Mouse (Mus musculus) left cerebral cortex, adult 2 months (tissue): ENCODE measurements at regions not wholly inside any gene's neighbourhood (a gene's known extent, or its start where the extent isn't known, plus 50 kb on each side); places are given as distances from the start of the nearest gene placed in this dataset.
"Not testable (repeated sequence)": the region's sequence is repeated elsewhere in the genome, so short reads cannot be mapped to it uniquely, and the experiment has no call there.

Experiments
- DNase-seq, 2 experiments: peaks; one replicate each; pipeline ENCODE4 v3.0.0; 2021 to 2022; ENCODE audit warnings: low spot score in 2 of 2, mixed read lengths in 1 of 2; ENCODE audit errors: extremely low spot score in 1 of 2
- H3K27ac ChIP-seq: fragments of 200-600 bp; 2 replicates; pipeline ENCODE4 v1.8.1; 2022
- H3K4me3 ChIP-seq: fragments of 200-600 bp; 2 replicates; pipeline ENCODE4 v1.8.1; 2022
- CTCF ChIP-seq: fragments of 200-600 bp; IDR thresholded peaks from 2 replicates; pipeline ENCODE4 v1.8.1; 2022; ENCODE audit warnings: antibody characterized with exemption, mild to moderate bottlenecking, moderate library complexity
- intact Hi-C: fragments of 180-260 bp; cut with DNase I; formaldehyde crosslinking; loops from one replicate; pipeline ENCODE4 v1.15.1; 2025

DNA sequence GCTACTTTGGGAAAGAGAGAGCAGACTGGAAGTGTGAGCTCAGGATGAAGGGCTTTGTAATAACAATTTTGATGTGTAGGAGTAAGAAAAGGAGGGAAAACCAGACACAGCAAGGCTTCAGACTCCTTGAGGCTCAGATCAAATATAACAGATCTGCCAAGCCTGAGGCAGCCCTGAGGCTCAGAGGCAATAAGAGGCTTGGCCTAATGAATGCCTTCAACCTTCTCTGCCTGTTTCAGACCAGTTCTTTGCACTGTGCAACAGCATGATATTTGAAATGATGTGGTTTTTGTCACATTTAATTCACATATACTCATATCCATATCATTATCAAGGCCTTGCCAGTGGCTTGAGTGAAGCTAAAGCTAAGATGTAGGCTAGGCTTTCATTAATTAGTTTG, 425.0 kb downstream of the Nova1 start:
- H3K4me3 ChIP-seq: no peak overlapping the region
- no peak for TF ChIP-seq CTCF
- DNase-seq: no peak
- intact Hi-C loops: no loop called here
- H3K27ac ChIP-seq: no peak overlapping the region

DNA sequence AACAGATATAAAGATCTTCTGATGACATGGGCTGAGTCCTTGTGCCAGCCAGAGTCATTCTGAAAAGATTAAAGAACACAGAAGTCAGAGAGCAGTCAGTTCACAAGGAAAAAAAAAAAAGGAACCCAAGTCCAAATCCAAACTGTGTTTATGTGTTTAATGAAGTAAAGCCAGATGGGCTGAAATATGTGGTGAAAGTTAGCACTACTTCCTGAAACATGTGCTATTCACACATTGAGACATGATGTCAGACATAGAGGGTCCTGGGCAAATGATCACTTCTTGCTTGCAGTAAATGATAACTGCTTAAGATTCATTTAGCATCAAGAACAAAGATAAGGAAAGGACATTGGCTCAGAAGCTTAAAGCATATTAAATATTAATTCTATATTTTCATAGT, 439.8 kb downstream of the Nova1 start:
- intact Hi-C loops: no loop called here
- no peak overlapping the region for H3K27ac ChIP-seq
- H3K4me3 ChIP-seq: no peak overlapping the region
- no peak for DNase-seq
- TF ChIP-seq CTCF: no peak

- Histone ChIP-seq H3K4me3 (no peak overlapping the region), H3K27ac (no peak overlapping the region)
- DNase-seq: peak in 1 of 2 experiments; percentile 11
- no peak for TF ChIP-seq CTCF
- intact Hi-C loops: no loop called here
Observed at GRCm38 (mm10) chr12:46371747-46372146, 447.0 kb downstream of the Nova1 start.

- intact Hi-C loops: loop anchor here (5.0 kb wide), 3 partner anchors 84 to 401 kb away; no protein-coding TSS in a partner anchor
- Histone ChIP-seq H3K4me3 (no peak overlapping the region), H3K27ac (no peak overlapping the region; the same call in 1 of the 2 replicates)
- TF ChIP-seq CTCF: no peak
- peak in 1 of 2 experiments; percentile 15 for DNase-seq
Observed at GRCm38 (mm10) chr12:46333376-46333775, 485.4 kb downstream of the Nova1 start.

GRCm38 (mm10) chr12:46327865-46328264, 490.9 kb downstream of the Nova1 start:
- no peak overlapping the region; the same call in 1 of the 2 replicates for H3K27ac ChIP-seq
- intact Hi-C loops: loop anchor here (5.0 kb wide), 3 partner anchors 286 to 489 kb away; partner anchors contain the start of gene Nova1

DNA sequence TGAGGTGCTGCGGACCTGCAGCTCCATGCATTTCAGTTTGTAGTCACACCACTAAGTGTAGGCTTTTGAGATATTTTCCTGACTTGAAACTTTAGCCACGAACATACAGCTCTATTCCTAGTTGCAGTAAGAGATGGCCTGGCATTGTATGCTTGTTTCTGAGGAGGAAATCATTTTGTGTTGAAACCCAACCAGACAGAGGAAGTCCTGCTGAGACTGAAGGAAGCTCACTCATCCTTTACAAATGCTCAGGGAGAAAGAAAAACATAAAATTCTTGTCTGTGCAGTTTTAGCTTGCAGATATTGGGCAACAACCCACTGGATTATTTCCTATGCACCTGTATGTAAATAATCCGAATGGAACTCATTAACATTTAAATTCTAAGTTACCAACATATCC, 495.5 kb downstream of the Nova1 start:
- no peak for TF ChIP-seq CTCF
- Histone ChIP-seq H3K27ac (no peak overlapping the region; the same call in 1 of the 2 replicates), H3K4me3 (no peak overlapping the region)
- intact Hi-C loops: no loop called here
- DNase-seq: no peak

More at GRCm38 (mm10) chr12:46327865-46328264, 490.9 kb downstream of the Nova1 start:
- no peak for DNase-seq
- H3K4me3 ChIP-seq: no peak overlapping the region
- TF ChIP-seq CTCF: no peak

- intact Hi-C loops: no loop called here
- H3K27ac ChIP-seq: no peak overlapping the region
- no peak for DNase-seq
- no peak overlapping the region for H3K4me3 ChIP-seq
- TF ChIP-seq CTCF: no peak
Observed at GRCm38 (mm10) chr12:46303136-46303797, 515.5 kb downstream of the Nova1 start.

DNA sequence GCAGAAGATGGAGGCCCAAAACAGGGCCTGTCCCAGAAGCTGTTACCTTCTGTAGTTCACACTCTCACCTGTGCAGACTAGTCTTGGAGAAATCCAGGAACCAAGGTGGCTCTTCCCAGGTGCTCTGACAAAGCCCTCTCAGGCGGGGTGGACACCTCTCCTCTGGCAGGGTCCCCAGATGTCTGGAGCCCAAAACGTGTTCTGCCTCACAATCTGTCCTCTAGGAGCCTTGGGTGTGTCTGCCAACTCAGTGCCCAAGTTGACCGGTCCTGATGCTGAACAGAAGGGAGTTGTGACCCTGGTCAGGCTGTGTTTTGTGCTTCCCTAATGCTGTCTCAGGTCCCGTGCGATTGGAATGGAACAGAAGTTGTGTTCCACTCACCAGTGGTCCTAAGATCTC, 519.8 kb downstream of the Nova1 start:
- DNase-seq: no peak
- Histone ChIP-seq H3K27ac (no peak overlapping the region), H3K4me3 (no peak overlapping the region)
- no peak for TF ChIP-seq CTCF
- intact Hi-C loops: no loop called here

DNA sequence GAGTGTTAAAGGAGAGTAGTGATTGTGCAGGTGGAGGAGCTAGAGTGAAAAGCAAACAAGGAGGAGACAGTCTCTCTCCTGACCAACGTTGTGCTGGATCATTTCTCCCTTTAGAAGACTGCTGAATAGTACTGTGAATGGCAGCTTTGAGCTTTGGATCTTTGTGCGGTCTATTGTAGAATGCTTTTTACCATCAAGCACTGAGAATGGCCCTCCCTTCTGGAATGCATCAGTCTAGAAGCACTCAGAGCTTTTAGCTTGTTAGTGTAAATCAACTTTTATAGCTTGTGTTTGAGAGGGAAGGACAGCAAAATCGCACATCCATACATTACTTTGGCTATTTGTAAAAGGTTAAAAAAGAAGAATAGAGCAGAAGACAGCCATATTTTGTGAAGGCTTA, 534.2 kb downstream of the Nova1 start:
- H3K4me3 ChIP-seq: no peak overlapping the region
- no peak for DNase-seq
- no peak for TF ChIP-seq CTCF
- intact Hi-C loops: no loop called here
- no peak overlapping the region for H3K27ac ChIP-seq

DNA sequence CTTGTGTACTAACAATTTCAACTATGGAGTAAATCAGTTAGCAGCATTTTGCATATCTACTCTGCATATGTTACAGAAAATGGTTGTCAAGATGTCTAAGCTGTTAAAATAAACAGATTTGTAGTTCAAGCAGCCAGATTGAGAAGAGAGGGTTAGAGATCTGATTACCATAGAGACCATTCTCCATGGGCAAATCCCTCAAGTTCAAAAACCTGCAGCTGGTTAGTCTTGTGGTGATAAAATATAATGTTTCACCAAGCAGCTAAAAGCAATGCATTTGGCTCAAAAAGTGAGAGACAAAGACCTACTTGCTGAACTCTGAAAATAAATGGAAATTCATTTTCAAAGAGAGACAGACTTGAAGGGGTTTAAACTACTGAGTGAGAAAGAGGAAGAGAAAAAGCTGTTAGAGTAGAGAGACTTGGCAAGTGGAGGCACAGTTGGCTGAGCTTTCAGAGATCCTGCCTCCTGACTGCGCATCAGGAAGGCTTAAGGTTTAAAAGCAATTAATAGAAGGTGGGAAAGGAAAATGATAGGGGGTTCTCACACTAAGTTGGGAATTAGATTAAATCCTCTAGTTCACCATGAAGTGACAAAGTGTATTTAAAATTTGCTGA, 570.2 kb downstream of the Nova1 start:
- no peak overlapping the region for H3K27ac ChIP-seq
- no peak for DNase-seq
- no peak overlapping the region for H3K4me3 ChIP-seq
- intact Hi-C loops: no loop called here
- no peak for TF ChIP-seq CTCF

DNA sequence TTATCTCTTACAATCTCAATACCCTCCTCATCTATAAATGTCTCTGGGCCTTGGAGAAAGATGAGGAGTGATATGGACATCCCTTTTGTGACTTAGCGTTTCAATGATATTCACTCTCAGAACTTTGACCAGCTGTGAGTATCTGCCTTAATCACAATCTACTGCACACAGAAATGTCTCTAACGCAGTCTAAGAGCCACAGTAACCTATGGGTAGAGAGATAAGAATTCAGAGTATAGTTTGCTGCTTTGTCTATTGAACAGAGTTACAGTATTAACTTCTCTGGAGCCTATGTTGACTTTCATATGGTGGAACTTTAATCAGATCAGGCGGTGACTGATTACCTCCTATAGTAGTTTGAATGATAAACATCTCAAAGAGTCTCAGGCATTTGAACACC, 573.8 kb downstream of the Nova1 start:
- DNase-seq: no peak
- intact Hi-C loops: no loop called here
- H3K27ac ChIP-seq: no peak overlapping the region
- TF ChIP-seq CTCF: no peak
- no peak overlapping the region for H3K4me3 ChIP-seq

- H3K27ac ChIP-seq: no peak overlapping the region
- intact Hi-C loops: no loop called here
- H3K4me3 ChIP-seq: no peak overlapping the region
- TF ChIP-seq CTCF: no peak
- DNase-seq: no peak
Observed at GRCm38 (mm10) chr12:46232359-46232758, 586.4 kb downstream of the Nova1 start.

- intact Hi-C loops, H3K4me3 ChIP-seq, DNase-seq, H3K27ac ChIP-seq: not testable (repeated sequence)
Observed at GRCm38 (mm10) chr12:46215328-46215727, 603.4 kb downstream of the Nova1 start.
